Mouse (Mus musculus): ENCODE results near the gene Olfr629.
"Not testable (repeated sequence)": the region's sequence is repeated elsewhere in the genome, so short reads cannot be mapped to it uniquely, and the experiment has no call there.

Olfr629 gene

GRCm38 (mm10) chr7:103744843-103745242 lies at the start of gene Olfr629:
Gene Olfr629 (minus strand): TSS chr7:103744943.
- DNase-seq (ENCODE audit: low read depth, low spot score) = no peak

- no peak for DNase-seq (ENCODE audit: low read depth, low spot score)
These were observed 48.1 kb upstream of the Olfr629 start for GRCm38 (mm10) chr7:103792669-103793388.

- no peak for DNase-seq (ENCODE audit: low read depth, low spot score)
These were observed 47.0 kb upstream of the Olfr629 start, which contains the start of gene Olfr67 for GRCm38 (mm10) chr7:103791721-103792120. Gene Olfr67 (minus strand): TSS chr7:103791821.

- no peak for DNase-seq (ENCODE audit: low read depth, low spot score)
These were observed 34.9 kb upstream of the Olfr629 start, which contains the start of gene Olfr68 for GRCm38 (mm10) chr7:103779598-103779997. Gene Olfr68 (minus strand): TSS chr7:103779698.

GRCm38 (mm10) chr7:103777652-103778051 lies 32.9 kb upstream of the Olfr629 start:
- not testable (repeated sequence) for DNase-seq (ENCODE audit: low read depth, low spot score)

- DNase-seq (ENCODE audit: low read depth, low spot score) = no peak
These were observed 26.8 kb upstream of the Olfr629 start, which contains the start of gene Olfr69 for GRCm38 (mm10) chr7:103771494-103771893. Gene Olfr69 (minus strand): TSS chr7:103771594.

GRCm38 (mm10) chr7:103767687-103768086 lies 22.9 kb upstream of the Olfr629 start:
- DNase-seq (ENCODE audit: low read depth, low spot score) = not testable (repeated sequence)

- not testable (repeated sequence) for DNase-seq (ENCODE audit: low read depth, low spot score)
These were observed 17.5 kb upstream of the Olfr629 start for GRCm38 (mm10) chr7:103762212-103762611.

GRCm38 (mm10) chr7:103757233-103757632 lies 12.5 kb upstream of the Olfr629 start, which contains the start of gene Olfr630:
Gene Olfr630 (minus strand): TSS chr7:103757333.
- no peak for DNase-seq (ENCODE audit: low read depth, low spot score)

- no peak for DNase-seq (ENCODE audit: low read depth, low spot score)
These were observed 14.7 kb downstream of the Olfr629 start, which contains the start of gene Olfr628 for GRCm38 (mm10) chr7:103730074-103730473. Gene Olfr628 (plus strand): TSS chr7:103730374.

GRCm38 (mm10) chr7:103716398-103716797 lies 28.3 kb downstream of the Olfr629 start:
- DNase-seq (ENCODE audit: low read depth, low spot score) = not testable (repeated sequence)

GRCm38 (mm10) chr7:103714371-103714770 lies 30.4 kb downstream of the Olfr629 start, which contains the start of gene Olfr243:
Gene Olfr243 (plus strand): TSS chr7:103714671.
- no peak for DNase-seq (ENCODE audit: low read depth, low spot score)

GRCm38 (mm10) chr7:103712024-103712423 lies 32.7 kb downstream of the Olfr629 start:
- no peak for DNase-seq (ENCODE audit: low read depth, low spot score)

GRCm38 (mm10) chr7:103699469-103699868 lies 45.3 kb downstream of the Olfr629 start:
- no peak for DNase-seq (ENCODE audit: low read depth, low spot score)
